Mouse (Mus musculus): ENCODE results near the gene Ptpn1.

DNA sequence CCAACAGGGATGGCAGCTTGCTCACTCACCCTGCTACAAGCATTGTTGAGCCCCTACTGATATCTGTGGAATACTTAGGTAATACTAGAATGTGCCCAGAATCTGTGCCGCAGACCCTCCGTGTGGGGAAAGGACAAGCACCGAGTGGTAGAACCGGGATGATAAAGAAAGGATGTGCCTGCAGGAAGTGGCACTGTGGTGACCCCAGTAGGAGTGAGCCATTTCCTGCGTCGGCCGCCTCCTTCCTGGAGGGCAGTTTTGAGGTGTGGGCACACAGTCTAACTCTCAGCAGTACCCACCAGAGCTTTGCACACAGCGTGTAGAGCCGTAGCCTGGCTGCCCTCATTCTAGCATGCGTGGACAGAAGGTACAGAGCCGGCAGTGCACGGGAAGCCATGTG is 43.9 kb downstream of the Ptpn1 start:
- TF ChIP-seq TAL1 (IDR thresholded peaks at IDR 0.05; ENCODE audit: low read length) (no peak), GATA1 (IDR thresholded peaks at IDR 0.05; ENCODE audit: low read length) (no peak)
